Mouse (Mus musculus) ES-E14 (cell line): Measurements from ENCODE around the gene Cblc.

Source experiments
- CHD2 ChIP-seq: IDR thresholded peaks from 2 replicates; pipeline ENCODE4 v1.6.1; 2014; ENCODE audit warnings: mild to moderate bottlenecking, low read depth, low read length, inconsistent platforms
- HCFC1 ChIP-seq: IDR thresholded peaks from 2 replicates; pipeline ENCODE4 v1.6.1; 2012; ENCODE audit warnings: low read length, inconsistent platforms, borderline replicate concordance; ENCODE audit not compliant: insufficient read depth
- ZC3H11A ChIP-seq: IDR thresholded peaks from 2 replicates; pipeline ENCODE4 v1.6.1; 2012; ENCODE audit warnings: low read depth, mild to moderate bottlenecking, inconsistent platforms, low read length, borderline replicate concordance

DNA sequence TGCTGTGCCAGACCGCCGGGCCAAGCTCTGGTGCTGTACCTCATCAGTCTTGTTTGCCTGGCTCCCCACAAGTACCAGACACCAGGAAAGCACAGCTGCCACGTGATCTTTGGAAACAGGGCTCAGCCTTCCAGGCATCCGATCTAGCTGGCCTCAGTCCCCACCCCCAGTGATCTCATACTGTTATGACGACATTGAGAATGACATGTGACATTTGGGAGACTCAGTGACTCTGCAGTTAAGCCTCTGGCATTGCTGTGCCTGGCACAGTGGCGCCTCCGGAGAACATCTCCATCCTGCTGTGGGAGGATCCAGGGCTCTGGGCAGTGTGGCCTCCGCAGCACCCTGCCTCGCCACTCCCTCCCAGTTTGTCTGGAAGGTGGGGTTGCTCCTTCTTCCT is 35.2 kb upstream of the Cblc start:
- no peak for TF ChIP-seq CHD2
- no peak for TF ChIP-seq HCFC1
- no peak for TF ChIP-seq ZC3H11A
